Mouse (Mus musculus) spleen, adult 18-20 months (tissue): ENCODE measurements around the gene Rpl18.

Source experiments
- DNase-seq, 2 experiments: peaks; one replicate each; pipeline ENCODE4 v3.0.0; 2022; ENCODE audit warnings: mixed read lengths in 2 of 2

Gene Rpl18

DNA sequence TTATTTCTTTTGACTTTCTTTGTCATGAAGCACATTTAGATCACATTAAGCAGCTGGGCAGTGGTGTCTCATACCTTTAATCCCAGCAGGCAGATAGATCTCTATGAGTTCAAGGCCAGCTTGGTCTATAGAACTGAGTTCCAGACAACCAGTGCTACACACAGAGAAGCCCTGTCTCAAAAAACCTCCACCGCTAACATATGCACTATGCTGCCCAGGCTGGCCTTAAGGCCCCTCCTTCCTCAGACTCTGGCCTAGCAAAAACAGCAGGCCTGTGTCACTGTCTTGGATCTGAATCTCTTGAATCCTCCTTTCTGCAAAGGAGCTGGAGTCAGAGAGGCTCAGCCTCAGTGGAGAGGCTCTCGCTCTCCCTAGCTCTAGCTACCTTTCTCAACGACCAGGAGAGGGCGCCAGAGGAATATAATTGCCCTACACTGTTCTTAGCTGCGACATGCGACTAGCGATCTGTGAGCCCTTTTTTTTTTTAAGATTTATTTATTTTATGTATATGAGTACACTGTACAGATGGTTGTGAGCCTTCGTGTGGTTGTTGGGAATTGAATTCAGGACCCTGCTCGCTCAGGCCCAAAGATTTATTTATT is 24.0 kb downstream of the Rpl18 start:
- peak; percentile 50 to 83 for DNase-seq

- DNase-seq, result no peak
These were observed 24.6 kb downstream of the Rpl18 start for GRCm38 (mm10) chr7:45739820-45740219.

DNA sequence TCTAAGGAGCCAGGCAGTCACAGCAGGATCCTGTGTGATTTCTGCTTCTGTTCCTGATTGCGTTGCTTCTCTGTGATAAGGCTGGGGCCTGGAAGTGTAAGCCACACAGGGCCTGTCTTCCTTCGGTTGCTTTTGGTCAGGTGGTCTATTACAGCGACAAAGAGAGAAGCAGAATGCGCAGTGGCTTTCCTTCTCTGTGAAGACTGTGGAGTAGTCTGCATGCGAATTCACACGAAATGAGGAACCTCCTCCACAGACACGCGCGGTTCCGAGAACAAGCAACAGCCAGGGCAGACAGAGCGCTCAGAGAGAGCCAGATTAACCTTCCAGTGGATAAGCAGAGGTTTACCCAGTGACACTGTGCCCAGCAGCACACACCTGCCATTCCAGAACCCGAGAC is 26.1 kb downstream of the Rpl18 start:
- no peak for DNase-seq

- DNase-seq, result peak; percentile 37 to 44
These were observed 26.5 kb downstream of the Rpl18 start for GRCm38 (mm10) chr7:45741777-45742176.

GRCm38 (mm10) chr7:45742338-45742737 is 27.1 kb downstream of the Rpl18 start:
- DNase-seq, result no peak

DNA sequence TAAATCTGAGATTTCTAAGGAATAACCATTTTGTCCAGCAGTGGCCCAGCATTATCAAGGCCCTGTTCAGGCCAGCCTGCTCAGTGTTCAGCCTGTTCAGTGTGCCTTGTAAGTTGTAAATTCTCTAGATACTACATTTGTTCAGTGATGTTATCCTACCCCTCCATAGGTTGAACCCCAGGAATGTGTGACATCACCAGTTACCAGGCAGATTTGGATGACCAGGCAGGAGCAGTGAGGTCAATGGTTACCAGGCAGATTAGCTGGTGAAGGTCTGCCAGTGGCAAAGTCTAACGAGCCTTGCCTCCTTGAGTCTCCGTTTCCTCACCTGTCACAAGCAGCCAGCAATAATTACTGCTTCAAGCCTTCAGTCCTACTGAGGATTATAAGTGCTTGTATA is 29.1 kb downstream of the Rpl18 start:
- peak in 1 of 2 experiments; percentile 37 for DNase-seq

DNA sequence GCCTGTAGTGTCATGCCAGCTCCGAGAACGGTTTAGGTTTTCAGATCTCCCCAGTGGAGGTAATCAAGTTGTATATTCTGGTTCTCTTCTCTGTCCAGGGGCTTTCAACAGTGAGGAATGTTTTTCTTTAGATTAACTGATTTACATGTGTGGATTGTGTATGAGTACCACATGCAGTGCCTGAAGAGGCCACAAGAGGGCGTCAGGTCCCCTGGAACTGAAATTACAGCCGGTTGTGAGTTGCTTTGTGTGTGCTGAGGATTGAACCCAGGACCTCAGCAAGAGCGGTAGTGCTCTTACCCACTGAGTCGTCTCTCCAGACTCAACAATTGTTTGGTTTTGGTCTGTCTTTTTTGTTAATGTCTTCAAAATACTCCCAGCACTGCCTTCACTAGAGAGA is 31.3 kb downstream of the Rpl18 start:
- no peak for DNase-seq

- DNase-seq, result no peak
These were observed 32.2 kb downstream of the Rpl18 start for GRCm38 (mm10) chr7:45747450-45747849.

GRCm38 (mm10) chr7:45748110-45748509 is 32.9 kb downstream of the Rpl18 start:
- no peak for DNase-seq

DNA sequence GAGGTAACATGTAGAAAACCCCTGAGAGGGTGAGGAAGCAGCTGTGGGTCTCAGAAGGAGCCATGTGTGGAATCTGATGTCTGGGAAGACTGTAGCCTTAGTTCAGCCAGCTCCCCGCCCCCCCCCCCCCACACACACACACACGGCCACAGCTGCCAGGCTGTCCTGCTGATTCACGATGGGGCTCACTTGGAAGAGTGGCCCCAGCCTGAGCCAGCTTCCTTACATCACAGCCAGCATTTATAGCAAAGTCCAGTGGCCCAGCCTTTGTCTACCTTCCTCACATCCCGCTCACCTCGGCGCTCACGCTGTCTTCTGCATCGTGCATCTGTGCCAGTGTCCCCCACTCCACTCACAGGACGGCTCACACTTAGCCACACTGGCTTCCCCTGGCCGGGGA is 34.1 kb downstream of the Rpl18 start:
- no peak for DNase-seq

DNA sequence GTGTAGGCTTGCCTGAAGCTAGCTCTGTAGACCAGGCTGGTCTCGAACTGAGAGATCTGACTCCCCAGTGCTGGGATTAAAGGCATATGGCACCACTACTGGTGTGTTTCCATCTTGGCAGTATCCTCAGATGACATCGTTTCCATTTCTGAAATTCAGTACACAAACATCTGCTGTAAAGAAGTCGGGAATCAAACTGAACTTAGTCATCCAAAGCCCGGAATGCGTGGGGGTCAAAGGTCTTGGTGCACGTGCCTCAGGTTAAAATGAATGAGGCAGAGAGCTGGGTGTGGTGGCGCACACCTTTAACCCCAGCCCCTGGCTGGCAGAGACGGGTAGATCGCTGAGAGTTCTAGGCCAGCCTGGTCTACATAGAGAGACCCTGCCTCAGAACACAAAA is 34.9 kb downstream of the Rpl18 start:
- DNase-seq, result no peak

GRCm38 (mm10) chr7:45755703-45756102 is 40.4 kb downstream of the Rpl18 start:
- no peak for DNase-seq

- DNase-seq, result no peak
These were observed 44.1 kb downstream of the Rpl18 start for GRCm38 (mm10) chr7:45759400-45759799.

DNA sequence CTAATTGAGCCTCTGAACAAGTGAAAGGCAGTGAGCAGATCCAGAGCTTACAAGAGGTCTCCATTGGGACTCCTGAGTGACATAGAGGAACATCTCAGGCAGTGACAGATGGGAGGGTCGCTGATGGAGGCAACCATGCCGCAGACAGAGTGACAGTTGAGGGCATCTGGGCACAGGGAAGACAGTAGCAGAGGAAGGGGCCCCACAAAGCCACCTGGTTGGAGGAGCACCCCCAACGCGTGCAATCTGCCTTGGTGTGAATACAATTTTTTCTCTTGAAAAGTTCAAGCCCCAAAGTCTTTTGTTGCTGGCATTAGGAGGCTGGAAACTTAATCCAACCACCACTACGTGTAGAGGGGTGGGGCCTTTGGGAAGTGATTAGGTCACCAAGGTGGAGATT is 44.9 kb downstream of the Rpl18 start:
- DNase-seq, result no peak

- DNase-seq, result no peak
These were observed 50.7 kb downstream of the Rpl18 start for GRCm38 (mm10) chr7:45765995-45766394.

DNA sequence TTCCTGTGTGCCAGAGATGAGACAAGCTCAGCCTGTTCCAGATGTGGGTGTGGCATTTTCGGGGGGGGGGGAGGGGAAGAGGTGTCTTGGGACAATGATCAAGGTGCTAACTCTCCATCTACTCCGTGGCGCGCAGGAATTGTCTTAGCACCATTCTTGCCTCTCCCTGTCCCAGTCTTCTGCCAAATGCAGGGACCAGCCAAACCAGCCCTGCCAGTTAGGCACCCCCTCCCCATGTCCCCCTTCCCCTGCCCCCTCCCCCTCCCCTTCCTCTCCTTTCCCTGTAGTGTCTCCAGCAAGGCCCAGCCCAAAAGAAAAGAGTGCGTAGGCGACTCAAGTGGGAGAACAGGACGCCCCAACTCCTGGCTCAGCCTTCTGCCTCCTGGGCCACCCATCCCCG is 51.5 kb downstream of the Rpl18 start:
- no peak for DNase-seq

DNA sequence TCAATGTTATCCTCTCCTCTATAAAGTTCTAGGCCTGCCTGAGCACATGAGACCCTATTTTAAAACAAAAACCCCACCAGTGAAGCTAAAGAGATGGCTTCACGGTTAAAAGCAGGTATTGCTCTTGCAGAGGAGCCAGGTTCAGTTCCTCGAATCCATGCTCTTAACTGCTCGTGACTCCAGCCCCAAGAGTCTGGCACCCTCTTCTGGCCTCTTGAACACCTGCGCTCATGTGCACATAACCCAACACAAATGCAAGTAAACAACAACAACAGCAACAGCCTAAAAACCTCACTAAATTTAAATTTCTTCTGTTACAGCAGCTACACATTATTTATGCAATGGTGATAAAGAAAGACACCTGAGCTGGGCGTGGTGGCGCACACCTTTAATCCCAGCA is 52.2 kb downstream of the Rpl18 start:
- DNase-seq, result no peak
